Mouse (Mus musculus) spleen, postnatal 4 days (tissue): ENCODE measurements around the gene Ap1m2.
"Not testable (repeated sequence)": the region's sequence is repeated elsewhere in the genome, so short reads cannot be mapped to it uniquely, and the experiment has no call there.

Experiments
- DNase-seq, 2 experiments: peaks; one replicate each; pipeline ENCODE4 v3.0.0; 2022; ENCODE audit warnings: low spot score in 2 of 2

The Ap1m2 gene

DNA sequence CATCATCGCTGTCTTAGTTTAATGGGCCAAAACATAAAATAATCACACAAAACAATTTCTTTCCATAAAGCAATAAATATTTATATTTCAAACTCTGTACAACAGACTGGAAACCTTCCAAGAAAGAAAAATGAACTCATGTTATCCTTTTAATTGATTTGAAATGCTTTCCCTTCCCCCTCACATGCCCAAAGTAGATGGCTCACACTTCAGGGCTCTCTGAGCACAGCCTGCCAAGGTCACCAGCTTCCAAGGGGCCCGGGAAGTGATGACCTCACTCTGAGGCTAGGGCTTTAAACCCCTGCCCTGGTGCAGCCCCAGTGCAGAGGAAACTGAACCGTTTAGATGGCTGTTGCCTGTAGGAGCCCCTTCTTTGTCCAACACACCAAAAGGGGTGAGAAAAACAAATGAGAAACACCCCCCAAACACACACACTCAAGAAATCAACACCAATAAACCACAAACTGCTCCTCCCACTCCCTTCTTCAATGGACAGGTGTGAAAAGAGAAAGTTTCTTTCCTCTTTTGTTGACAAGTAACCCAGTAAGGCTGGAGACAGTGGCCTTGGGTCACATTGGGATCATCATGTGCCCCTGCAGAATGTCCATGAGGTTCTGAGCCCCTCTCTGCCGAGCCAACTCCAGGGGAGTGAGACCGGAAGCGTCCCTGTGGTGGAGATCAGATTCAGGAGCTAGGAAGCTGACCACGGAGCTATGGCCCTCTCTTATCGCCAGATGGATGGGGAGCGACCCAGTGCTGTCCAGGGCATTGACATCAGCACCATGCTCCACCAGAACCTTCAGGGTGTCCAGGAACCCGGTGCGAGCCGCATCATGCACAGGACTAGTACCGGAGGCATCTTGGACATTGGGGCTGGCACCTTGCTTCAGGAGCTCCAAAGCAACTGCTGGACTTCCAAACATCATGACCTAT is 23.5 kb downstream of the Ap1m2 start:
- DNase-seq: peak in 1 of 2 experiments; percentile 79

DNA sequence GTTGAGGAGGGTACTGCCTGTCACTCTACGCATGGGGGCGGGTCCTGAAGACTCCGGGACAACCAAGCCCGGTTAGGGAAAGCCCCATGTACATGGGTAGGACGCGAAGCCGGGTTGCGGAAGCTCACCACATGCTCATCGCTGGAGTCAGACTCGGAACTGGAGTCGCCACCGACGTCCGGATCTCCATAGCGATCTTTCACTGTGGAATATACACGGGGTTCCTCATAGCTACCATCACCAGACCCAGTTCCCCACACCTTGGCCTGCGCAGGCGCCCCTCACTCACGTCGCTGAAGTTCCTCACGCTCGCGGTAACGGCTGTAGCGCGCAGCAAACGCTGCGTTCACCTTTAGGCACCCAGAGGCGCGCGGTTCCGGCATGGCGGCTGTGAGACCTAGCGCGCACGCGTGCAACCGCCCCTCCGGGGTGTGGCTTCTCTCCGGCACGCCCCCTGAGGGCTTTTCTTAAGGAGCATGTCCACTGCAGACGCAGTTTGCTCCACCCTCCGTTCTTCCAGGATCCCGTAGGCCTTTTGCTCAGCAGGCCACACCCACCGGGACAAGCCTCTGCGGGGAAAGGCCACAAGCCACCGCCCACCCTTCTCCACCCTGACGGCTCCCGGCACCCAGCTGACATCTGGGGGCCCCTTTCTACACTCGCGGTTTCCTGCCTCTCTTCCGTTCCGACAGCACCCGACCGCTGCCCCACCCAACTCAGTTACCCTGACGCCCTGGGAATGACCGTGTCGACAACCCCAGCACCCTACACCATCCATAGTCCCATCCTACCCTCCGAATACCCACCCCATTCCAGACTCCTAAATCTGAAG is 24.4 kb downstream of the Ap1m2 start, which contains the start of gene Kri1:
TSS of gene Kri1 (minus strand) at position 399 of the 832 bp plus-strand sequence.
- peak; percentile 98 for DNase-seq

DNA sequence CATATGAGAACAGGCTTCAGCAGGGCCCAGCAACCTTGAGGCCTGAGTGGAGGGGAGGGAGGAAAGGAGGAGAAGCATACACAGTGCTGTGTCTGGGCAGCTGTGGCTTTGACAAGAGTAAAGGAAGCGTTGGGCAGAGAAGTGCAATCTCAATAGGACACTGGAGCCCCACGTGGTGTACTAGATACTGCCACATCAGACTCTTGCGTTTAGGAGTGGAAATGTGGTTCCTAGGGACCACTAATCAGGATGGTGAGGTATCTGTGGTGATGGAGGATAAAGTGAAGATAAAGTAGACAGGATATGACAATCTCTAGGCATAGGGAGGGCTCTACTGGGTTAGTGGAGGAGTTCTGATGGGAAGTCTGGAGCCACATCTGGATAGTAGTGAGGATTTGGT is 25.4 kb downstream of the Ap1m2 start:
- no peak for DNase-seq

DNA sequence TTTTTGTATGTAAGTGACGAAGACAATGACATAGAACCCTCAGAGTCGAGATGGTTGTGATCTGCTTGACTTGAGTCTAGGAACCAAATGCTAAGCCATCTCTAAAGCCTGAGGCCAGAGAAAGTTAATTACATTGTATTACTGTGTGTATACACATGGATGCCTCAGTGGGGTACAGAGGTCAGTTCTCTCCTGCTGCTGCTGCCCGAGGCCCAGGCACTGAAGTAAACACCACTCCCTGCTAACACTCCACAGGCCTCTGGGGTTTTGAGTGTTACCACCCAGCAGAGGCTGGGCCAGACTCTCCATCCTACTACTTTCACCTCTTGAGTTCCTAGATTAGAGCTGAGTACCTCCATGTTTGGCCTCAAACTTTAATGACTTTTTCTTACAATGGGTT is 28.1 kb downstream of the Ap1m2 start:
- DNase-seq: no peak

DNA sequence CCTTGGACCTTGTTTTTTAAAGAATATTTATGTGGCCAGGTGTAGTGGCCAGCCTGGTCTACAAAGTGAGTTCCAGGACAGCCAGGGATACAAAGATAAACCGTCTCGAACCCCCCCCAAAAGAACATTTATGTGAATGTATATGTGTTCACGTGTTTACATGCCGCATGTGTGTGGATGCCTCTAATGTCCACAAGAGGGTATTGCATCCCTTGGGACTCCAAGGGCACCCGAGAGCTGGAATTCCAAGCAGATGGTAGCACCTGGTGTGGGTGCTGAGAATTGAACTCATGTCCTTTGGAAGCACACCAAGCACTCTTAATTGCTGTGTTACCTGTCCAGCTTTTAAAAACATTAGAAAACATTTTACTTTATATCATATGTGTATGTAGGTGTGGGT is 28.5 kb downstream of the Ap1m2 start:
- DNase-seq: no peak

DNA sequence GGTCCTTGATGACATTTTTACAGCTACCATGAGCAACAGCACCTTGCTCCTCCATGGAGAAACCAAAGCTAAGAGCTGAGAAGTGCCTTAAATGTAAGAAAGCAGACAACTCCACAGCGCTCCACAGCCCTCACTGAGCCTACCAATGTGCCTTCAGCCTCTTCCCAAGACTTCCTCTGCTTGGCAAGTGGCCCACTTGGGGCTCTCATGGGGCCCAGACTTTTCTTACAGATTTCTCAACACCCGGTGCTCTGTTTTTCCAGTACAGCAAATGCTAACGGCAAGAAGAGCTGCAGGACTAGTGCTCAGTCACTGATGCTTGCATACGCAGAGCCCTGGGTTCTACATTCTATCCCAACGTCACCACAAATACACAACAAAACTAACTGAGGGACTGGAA is 34.4 kb downstream of the Ap1m2 start:
- DNase-seq: no peak

DNA sequence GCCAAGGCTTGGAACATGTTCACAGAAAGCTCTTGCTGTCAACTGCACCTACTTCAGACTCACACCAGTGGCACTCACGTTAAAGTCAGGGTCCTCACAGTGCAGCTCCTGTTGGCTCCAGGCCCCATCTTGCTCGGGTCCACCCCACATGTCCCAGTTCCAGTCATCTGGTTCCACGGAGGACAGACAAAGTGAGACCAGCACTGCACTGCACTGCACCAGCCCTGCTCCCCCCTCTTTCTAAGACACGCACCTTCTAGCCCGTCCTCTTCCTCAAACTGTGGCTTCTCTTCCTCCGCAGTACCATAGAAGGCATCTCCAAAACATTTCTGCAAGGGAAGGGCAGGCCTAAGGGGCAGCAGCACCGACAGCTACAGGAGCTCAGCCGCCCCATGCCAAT is 35.8 kb downstream of the Ap1m2 start:
- DNase-seq: no peak

DNA sequence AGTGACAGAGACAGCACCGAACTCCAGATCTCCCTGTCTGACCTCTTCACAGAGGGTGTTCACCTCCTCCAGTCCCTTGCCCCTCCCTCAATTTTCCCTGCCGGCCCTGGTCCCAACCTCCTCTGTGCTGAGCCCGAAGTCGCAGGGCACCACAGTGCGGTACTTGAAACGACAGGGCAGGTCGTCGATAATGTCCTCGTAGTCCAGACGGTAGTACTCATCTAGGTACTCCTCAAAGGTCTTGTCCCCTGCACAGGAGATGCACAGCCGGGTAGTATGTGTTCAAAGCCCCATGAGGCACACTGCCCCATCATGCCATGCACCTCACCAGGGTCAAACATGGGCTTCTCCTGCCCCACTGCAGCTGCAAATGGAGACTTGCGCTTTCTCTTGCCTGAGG is 36.4 kb downstream of the Ap1m2 start:
- DNase-seq: no peak

DNA sequence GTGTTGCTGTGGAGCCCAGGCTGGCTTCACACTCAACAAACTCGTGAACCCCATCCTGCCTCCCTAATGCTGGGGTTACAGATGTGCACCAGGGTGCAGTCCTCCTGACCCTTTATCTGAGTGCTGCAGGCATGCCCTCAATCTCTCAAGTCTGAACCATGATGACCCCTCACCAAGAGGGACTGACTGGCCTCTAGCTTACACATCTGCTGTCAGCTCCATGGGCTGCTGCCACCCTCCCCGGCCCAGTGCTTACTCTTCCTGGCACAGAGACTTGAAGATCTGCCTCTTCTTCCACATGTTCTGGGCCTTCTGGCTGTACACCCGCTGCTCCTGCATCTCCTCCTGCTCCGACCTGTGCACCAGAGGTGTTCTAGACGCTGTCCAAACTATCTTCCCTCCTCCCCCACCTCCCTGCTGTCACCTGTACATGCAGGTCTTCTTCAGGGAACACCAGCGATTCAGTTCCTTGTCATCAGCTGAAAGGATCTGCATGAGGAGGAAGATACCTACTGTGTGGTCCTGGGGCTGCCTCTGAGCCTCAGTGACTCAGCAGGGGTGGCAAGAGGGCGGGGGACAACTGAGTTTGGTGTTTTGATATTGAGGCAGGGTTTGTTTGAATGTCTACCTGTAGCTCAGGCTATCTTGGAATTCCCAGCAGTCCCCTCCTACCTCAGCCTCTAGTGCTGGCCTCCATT is 37.0 kb downstream of the Ap1m2 start:
- no peak for DNase-seq

DNA sequence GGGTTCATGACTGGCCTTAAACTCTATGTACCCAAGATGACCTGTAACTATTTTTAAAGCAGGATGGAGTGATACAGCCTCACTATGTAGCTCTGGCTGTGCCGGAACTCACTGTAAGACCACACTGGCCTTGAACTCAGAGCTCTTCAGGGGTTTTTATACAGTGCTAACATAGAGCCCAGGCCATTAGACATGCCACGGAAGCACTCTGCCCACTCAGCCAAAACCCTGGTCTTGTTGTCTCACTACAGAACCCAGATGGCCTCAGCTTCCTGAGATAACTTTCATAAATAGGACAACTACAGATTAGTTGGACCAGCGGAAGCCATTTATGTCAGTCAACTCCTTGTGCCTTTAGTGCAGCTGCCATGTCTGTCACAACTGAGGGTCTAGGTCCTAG is 37.8 kb downstream of the Ap1m2 start:
- DNase-seq: no peak

DNA sequence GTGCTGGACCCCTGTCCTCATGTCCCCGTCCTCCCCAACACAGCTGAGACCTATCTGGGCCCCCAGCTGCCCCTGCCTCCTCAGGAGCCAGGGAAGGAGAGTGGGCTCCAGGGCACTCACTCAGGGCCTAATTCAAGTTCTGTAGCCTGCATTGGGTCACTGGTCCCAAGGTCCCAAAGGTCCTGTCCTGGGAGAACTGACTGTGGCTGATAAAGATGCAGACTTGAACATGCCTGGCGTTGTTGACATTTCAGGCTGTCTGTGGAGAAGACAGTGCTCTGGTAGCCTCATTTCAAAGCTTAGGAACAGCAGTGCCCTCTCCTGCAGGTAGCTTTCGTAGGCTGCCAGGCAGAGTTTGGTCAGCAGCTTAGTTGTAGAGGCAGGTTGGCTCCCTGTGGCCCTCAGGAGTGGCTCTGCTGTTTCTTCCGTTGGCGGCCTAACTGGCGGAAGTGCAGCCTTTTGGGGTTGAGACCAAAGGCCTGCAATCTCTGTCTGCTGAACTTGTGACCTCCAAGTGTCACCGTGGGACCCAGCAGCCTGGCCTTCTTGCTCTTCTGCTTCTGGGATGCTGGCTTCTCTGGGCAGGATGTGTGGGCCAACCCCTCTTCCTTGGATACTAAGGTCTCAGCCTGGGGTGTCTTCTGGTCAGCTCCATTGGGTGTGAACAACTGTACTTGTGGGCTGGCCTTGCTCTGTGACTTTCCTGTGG is 38.5 kb downstream of the Ap1m2 start:
- no peak for DNase-seq

DNA sequence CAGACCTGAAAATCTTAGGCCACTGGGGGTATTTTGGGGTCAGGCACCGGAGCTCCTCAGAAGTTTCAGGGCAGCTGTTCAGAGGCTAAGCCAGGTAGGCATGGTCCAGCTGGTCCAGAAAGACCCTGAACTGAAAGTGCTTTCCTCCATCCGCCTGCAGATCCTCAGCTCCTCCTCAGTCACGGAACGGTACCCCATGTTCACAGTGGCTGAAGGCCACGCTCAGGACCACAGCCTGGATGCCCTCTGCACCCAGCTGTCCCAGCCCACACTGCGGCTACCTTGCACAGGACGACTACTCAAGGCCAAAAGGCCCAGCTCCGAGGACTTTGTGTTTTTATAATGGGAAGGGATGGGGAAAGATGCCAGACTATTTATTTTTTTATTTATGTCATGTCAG is 39.0 kb downstream of the Ap1m2 start:
- no peak for DNase-seq

DNA sequence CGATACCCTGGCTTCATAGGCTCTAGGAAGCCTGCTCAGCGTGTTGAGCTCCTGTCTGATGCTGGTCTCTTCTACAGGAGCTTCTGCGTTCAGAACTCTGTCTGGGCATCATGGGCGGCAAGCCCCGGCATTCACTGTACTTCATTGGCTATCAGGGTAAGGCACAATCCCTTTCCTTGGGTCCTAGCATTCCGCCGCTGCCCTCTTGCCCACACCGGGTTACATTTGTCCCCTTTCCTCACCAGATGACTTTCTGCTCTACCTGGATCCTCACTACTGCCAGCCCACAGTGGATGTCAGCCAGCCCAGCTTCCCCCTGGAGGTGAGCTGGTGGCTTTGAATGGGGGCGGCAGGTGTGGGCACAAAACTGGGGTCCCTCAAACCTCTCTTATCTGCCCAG is 39.7 kb downstream of the Ap1m2 start:
- no peak for DNase-seq

DNA sequence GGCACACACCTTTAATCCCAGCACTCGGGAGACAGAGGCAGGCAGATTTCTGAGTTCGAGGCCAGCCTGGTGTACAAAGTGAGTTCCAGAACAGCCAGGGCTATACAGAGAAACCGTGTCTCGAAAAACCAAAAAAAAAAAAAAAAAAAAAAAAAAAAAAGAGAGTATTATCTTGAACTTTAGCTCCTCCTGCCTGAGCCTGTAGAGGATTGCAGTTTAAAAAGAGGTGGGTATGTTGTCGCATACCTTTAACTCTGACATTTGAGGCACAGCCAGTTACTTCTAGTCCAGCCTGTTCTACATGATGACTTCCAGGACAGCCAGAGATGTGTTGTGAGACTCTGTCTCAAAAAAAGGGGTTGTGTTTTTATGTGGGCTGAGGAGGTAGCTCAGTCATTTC is 42.5 kb downstream of the Ap1m2 start:
- not testable (repeated sequence) for DNase-seq

DNA sequence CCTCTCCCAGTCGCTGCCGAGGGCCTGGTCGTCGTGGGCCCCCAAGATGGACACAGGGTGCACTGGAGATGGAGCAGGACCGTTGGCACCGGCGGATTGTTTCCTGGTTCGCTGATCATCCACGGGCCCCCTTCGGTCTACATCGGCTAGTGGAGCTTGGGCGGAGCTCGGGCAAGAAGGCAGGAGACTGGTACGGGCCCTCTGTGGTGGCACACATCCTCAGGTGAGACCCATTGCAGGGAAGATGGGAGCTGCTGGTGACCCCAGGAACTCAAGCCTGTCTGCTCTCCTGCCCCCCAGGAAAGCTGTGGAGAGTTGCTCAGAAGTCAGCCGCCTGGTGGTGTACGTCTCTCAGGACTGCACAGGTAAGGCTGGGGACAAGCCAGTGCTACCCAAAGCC is 43.8 kb downstream of the Ap1m2 start:
- DNase-seq: no peak

DNA sequence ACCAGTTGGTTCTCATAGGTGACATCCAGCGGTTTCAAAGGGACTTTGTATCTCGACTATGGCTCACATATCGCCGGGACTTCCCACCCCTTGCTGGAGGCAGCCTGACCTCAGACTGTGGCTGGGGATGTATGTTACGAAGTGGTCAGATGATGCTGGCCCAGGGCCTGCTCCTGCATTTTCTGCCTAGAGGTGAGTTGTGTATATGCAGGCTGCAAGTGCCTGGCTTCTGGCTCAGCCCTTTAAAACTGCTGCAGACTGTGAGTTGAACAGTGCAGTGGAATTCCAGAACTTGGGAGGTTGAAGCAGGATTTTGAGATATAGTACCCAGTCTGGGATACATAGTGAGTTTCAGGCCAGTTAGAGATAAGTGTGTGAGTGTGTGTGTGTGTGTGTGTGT is 45.2 kb downstream of the Ap1m2 start:
- DNase-seq: no peak

DNA sequence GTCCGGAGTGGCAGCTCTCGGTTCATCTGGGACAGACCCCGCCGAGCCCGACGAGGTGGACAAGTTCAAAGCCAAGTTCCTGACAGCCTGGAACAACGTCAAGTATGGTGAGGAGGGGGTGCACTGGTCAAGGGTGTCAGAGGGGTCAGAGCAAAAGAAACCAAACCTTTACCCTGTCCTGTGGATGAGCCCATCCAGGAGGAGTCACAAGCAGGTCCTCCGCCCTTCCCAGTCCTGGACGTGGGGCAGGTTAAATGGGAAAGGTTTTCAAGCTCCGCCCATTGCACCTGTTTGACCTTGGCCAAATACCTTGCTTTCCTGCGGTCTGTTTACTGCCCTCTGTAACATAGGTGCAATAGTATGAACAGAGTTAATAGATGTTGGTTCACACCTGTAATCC is 46.5 kb downstream of the Ap1m2 start:
- no peak for DNase-seq

DNA sequence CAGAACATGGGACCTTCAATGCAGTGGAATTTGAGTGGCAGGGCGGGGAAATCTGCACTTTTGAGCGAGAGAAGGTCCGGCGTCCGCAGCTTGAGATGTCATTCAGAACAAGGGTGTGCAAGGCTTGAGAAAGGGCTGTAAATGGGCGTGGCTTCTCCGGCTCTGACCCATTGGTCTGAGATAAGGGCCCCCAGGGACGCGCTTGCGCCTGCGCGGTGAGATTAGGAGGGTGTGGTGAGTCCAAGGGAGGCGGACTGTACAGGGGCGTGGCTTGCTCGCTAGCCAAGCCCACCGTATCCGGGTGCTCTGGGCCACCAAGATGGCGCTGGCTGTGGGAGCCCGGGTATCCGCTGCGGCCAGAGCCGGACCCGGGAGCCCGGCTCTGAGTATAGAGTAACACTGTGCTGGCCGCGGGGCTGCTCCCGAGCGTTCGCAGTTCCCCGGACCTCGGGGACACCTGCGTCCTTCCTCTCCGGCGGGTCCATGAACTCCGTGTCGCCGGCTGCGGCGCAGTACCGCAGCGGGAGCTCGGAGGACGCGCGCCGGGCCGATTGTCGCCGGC is 47.1 kb downstream of the Ap1m2 start, which contains the start of gene Atg4d:
TSS of gene Atg4d (plus strand) at position 294 of the 562 bp plus-strand sequence.
- peak; percentile 99 to 100 for DNase-seq

DNA sequence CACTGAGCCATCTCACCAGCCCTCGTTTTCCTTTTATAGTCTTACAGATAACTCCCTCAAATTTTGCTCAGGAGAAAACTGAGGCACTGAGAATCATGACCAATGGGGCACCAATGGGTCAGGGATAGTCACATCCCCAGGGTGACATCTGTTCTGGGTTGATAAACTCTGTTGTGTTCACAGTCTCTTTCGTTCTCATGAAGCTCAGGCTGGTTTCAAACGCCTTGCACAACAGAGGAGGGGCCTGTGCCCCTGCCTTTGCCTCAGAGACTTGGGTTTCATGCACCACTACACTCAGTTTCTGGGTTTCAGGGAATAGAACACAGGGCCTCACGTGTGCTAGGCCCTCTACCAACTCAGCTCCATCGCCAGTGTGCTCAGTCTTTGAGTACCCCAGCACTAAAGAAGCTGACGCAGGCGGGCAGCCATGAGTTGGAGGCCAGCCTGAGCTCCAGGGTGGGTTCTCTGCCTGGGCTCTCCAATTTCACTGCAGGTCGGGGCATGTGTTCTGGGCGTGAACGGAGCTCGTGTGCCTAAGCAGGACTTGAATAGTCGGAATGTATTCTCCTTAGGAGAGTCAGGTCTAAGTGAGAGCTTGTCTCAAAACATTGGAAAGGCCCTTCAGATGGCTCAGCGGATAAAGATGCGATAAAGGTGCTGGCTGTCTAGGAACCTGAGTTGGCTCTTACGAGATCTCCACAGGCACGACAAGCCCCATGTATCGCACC is 47.7 kb downstream of the Ap1m2 start:
- peak; percentile 58 to 74 for DNase-seq

DNA sequence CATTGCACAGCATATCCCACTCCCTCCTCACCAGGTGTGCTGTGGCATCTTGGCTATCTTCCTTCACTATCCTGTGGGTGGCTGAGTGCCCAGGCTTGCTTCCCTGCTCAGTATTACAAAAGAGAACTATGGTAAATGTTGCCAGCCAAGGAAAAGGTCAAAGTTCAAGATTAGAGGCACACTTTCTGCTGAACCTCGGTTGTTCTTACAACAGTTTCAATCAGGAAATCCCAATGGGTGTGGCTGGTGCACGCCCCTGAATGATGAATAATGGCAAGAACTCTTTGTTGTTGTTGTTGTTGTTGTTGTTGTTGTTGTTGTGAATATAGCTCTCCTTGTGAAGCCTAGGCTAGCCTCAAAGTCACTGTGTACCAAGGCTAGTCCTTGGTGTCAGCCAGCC is 50.3 kb downstream of the Ap1m2 start:
- no peak for DNase-seq
